Mouse (Mus musculus) midbrain, postnatal 0 days (tissue): Measurements from ENCODE around the gene Acbd3. TPM values are rescaled to one million over a fixed set of nuclear protein-coding genes. Genes with fewer than 3 reads are reported as not detected.

Experiments
- ATAC-seq: fragments of 200-750 bp; cut with Nextera tagmentation; 2 replicates; pipeline ENCODE4 v1.8.0; 2017; ENCODE audit warnings: moderate number of reproducible peaks, mild to moderate bottlenecking, moderate TSS enrichment, moderate library complexity; ENCODE audit not compliant: low FRiP score
- DNase-seq: peaks from one replicate; pipeline ENCODE4 v3.0.0-alpha.2; 2015; ENCODE audit warnings: low spot score
- H3K27ac ChIP-seq: fragments of 300-500 bp; sonication (generic); 2 replicates; pipeline ENCODE4 v1.5.1; 2014; ENCODE audit warnings: low read depth, mild to moderate bottlenecking, low read length, mixed read lengths
- H3K27me3 ChIP-seq: fragments of 300-500 bp; sonication (generic); 2 replicates; pipeline ENCODE4 v1.6.1; 2014; ENCODE audit warnings: low read length, control low read depth, mixed read lengths; ENCODE audit not compliant: insufficient read depth
- H3K36me3 ChIP-seq: fragments of 300-500 bp; sonication (generic); 2 replicates; pipeline ENCODE4 v1.6.1; 2014; ENCODE audit warnings: low read length, control low read depth, mixed read lengths; ENCODE audit not compliant: insufficient read depth
- H3K4me1 ChIP-seq: fragments of 300-500 bp; sonication (generic); 2 replicates; pipeline ENCODE4 v1.6.1; 2014; ENCODE audit warnings: mild to moderate bottlenecking, control low read depth, antibody characterized with exemption, low read length, mixed read lengths; ENCODE audit not compliant: insufficient read depth
- H3K4me2 ChIP-seq: fragments of 300-500 bp; sonication (generic); 2 replicates; pipeline ENCODE4 v1.6.1; 2014; ENCODE audit warnings: low read depth, mild to moderate bottlenecking, low read length, mixed read lengths; ENCODE audit not compliant: poor library complexity, severe bottlenecking
- H3K4me3 ChIP-seq: fragments of 300-500 bp; sonication (generic); 2 replicates; pipeline ENCODE4 v1.5.1; 2014; ENCODE audit warnings: low read depth, mild to moderate bottlenecking, low read length, moderate library complexity
- H3K9ac ChIP-seq: fragments of 300-500 bp; sonication (generic); replicated peaks from 2 replicates; pipeline ENCODE4 v1.6.1; 2014; ENCODE audit warnings: mild to moderate bottlenecking, low read length, moderate library complexity, mixed read lengths; ENCODE audit not compliant: poor library complexity, severe bottlenecking
- H3K9me3 ChIP-seq: fragments of 300-500 bp; sonication (generic); 2 replicates; pipeline ENCODE4 v1.6.1; 2016; ENCODE audit warnings: low read length, control low read depth
- CTCF ChIP-seq: IDR thresholded peaks from 2 replicates; pipeline ENCODE4 v1.5.1; 2016; ENCODE audit warnings: antibody characterized with exemption, mild to moderate bottlenecking
- WGBS: fragments of 180-500 bp; shearing (Covaris S2); extraction: QIAGEN DNeasy Blood & Tissue Kit; methylation state at CpG from one replicate; pipeline ENCODE4 v1.1.7; 2014; 5-methylcytosine and 5-hydroxymethylcytosine counted together
- polyA plus RNA-seq: library from polyadenylated mRNA; unstranded; fragments of >200 nt; fragmentation: Nextera tagmentation; extraction: Ambion mirVana; gene quantifications from 2 replicates; pipeline ENCODE4 v1.2.1, GENCODE M21; 2015
- total RNA-seq: library from RNA; depleted of rRNA; stranded (reverse); fragments of >200 nt; gene quantifications from 2 replicates; pipeline ENCODE4 v1.2.3, GENCODE M21; 2014

Gene Acbd3
- total and polyA plus RNA-seq, 2 experiments from 2014 or later = 18.8 to 30.0 TPM

DNA sequence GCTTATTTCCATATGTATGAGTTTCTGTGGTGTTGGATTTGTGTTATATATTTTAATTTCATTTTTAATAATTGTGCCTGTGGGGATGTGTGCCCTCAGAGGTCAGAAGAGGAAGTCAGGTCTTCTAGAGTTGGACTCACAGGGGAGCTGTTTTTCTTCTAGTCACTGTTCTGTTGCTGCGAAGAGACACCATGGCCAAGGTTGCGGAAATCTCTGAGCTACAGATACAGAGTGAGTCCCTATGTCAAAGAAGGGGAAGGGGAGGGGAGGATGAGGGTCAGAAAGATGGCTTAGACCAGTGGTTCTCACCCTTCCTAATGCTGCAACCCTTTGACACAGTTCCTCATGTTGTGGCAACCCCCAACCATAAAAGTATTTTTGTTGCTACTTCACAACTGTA, 30.9 kb downstream of the Acbd3 start:
- DNase-seq = no peak
- no peak overlapping the region for H3K27ac ChIP-seq
- no peak overlapping the region for H3K4me2 ChIP-seq
- no peak for TF ChIP-seq CTCF
- H3K27me3 ChIP-seq = no peaks in the 10 kb centered on the region
- no peaks in the 10 kb centered on the region for H3K4me1 ChIP-seq
- WGBS = 95% methylated on average over 2 of the region's 2 CpGs
- H3K9me3 ChIP-seq = no peaks in the 10 kb centered on the region
- ATAC-seq = no peak
- peaks cover 23% of the 10 kb centered on the region for H3K36me3 ChIP-seq
- no peak overlapping the region for H3K4me3 ChIP-seq
- H3K9ac ChIP-seq = no peak overlapping the region

DNA sequence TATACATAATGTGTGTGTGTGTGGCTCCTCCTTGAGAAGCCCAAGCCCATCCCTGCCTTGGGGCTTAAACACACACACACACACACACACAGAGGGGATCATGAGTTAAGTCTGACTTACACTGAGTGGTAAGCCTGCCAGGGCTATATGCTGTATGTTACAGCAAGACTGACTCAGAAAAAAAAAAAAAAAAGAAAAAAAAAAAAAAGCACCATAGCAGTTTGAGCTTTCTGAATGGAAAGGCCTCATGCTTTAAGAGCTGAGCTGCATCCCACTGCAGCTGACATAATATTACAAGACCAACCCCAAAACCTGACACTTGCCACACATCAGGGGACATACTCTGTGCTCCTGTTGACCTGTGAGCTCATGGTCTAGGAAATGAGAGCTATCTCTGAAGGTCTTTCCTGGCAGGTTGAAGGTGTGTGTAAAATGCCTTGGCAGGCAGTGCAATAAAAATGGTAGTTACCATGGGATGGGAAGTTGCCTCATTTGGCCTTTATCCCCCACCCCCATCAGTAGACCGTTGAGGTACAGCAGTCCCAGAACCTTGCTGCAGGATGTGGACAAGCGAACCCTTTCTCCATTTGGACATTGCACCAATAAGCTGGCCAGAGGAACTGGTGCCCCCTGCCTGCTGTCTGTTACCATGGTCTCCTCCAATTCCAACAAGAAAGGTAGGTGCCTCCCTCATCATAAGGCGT, 31.6 kb downstream of the Acbd3 start:
- Histone ChIP-seq H3K4me3 (no peak overlapping the region), H3K9ac (no peak overlapping the region), H3K27me3 (no peaks in the 10 kb centered on the region), H3K4me2 (no peak overlapping the region), H3K4me1 (no peaks in the 10 kb centered on the region), H3K36me3 (peaks cover 17% of the 10 kb centered on the region), H3K27ac (no peak overlapping the region), H3K9me3 (no peaks in the 10 kb centered on the region)
- peak; percentile 17 for TF ChIP-seq CTCF
- DNase-seq (no peak), ATAC-seq (no peak)
- WGBS = 92% methylated on average over 3 of the region's 3 CpGs

DNA sequence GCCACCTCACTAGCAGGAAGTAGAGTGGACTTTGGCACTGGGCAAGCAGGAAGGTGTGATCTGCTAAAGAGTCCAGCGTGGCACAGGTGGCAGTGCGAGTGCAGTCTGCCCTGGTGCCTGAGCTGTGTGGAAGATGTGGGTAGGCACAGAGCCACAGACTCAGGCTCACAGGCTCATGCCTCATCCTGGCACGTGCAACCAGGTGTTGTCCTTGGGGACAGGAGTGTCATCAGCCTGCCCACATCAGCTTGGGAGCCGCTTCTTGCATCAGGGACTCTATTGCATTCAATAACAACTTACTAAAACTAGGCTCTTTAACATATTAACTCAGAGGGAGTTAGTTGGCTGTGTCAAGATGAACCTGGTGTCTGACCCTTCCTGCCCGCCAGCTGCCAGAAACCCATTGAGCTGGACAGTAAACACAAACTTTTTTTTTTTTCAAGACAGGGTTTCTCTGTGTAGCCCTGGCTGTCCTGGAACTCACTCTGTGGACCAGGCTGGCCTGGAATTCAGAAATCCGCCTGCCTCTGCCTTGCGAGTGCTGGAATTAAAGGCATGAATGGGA, 32.2 kb downstream of the Acbd3 start:
- 95% methylated on average over 7 of the region's 7 CpGs for WGBS
- no peak for ATAC-seq
- Histone ChIP-seq H3K4me2 (no peak overlapping the region), H3K4me1 (no peaks in the 10 kb centered on the region), H3K4me3 (no peak overlapping the region), H3K36me3 (peaks cover 11% of the 10 kb centered on the region; the same call in 1 of the 2 replicates), H3K27ac (no peak overlapping the region), H3K9ac (no peak overlapping the region), H3K9me3 (no peaks in the 10 kb centered on the region), H3K27me3 (peaks cover 4% of the 10 kb centered on the region; the same call in 1 of the 2 replicates)
- TF ChIP-seq CTCF = no peak
- no peak for DNase-seq

DNA sequence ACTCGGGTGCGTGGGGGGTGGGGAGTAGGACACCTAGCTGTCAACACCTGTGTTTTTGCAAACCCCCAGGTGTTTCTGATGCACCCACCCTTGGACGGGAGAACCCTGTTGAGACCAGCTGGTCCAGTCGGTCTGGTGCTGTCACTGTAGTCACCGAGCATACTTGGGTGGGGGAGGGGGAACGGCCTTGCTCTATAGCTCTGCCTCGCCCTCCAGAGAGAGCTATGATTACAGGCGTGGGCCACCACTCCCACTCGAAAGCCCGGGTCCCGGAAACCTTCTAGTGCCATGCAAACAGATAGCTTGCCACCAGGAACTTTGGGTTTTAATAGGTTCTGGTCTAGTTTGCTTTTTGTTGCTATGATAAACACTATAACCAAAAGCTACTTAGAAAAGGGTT, 36.3 kb downstream of the Acbd3 start:
- TF ChIP-seq CTCF = no peak
- Histone ChIP-seq H3K27me3 (peaks cover 7% of the 10 kb centered on the region; the same call in 1 of the 2 replicates), H3K36me3 (no peaks in the 10 kb centered on the region), H3K4me2 (no peak overlapping the region), H3K4me1 (no peaks in the 10 kb centered on the region), H3K9me3 (no peaks in the 10 kb centered on the region), H3K4me3 (no peak overlapping the region), H3K9ac (no peak overlapping the region), H3K27ac (no peak overlapping the region)
- DNase-seq (no peak), ATAC-seq (no peak)
- 89% methylated on average over 11 of the region's 11 CpGs for WGBS

DNA sequence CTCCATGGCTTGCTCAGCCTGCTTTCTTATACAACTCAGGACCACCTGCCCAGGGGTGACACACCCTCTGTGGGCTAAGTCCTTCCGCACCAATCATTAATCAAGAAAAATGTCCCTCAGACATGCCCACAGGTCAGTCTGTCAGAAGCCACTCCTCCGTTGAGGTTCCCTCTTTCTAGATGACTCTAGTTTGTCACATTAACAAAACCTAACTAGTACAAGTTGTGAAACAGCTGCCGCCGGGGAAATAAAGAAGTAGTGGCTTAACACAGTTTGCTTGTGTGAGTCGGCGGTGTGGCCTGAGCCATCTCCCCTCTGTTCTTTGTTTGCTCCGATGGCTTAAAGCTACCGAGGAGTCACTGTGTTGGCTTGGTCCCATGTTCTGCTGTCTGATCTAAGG, 36.8 kb downstream of the Acbd3 start:
- no peaks in the 10 kb centered on the region for H3K4me1 ChIP-seq
- TF ChIP-seq CTCF = no peak
- H3K9ac ChIP-seq = no peak overlapping the region
- H3K27ac ChIP-seq = no peak overlapping the region
- 78% methylated on average over 8 of the region's 8 CpGs for WGBS
- no peaks in the 10 kb centered on the region for H3K36me3 ChIP-seq
- no peak overlapping the region for H3K4me2 ChIP-seq
- no peak for DNase-seq
- H3K27me3 ChIP-seq = peaks cover 7% of the 10 kb centered on the region; the same call in 1 of the 2 replicates
- no peak overlapping the region for H3K4me3 ChIP-seq
- ATAC-seq = no peak
- no peaks in the 10 kb centered on the region for H3K9me3 ChIP-seq

DNA sequence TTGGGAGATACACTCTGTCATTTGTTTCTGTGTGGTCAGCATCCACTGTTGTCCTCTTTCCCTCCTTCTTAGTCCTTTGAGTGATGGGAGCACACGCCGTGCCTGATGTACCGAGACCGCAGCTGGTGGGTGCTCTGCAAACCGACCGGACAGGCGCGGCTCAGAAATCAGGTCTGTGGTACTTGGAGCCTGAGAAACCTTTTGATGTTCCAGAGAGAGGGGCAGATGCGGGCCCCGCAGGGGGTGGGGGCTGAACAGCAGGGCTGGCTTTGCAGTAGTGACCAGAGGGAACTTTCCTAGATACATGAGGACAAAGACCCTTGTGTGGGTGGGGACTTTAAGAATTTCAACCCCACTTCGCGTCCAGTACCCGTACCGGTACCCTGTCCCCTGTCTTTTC, 37.5 kb downstream of the Acbd3 start:
- Histone ChIP-seq H3K27ac (no peak overlapping the region), H3K9me3 (no peaks in the 10 kb centered on the region), H3K27me3 (peaks cover 7% of the 10 kb centered on the region; the same call in 1 of the 2 replicates), H3K4me2 (peak overlapping the region; percentile 59), H3K4me3 (peak overlapping the region; percentile 34), H3K36me3 (no peaks in the 10 kb centered on the region), H3K9ac (peak overlapping the region; percentile 44), H3K4me1 (no peaks in the 10 kb centered on the region)
- TF ChIP-seq CTCF = no peak
- DNase-seq = peak; percentile 26
- 3% methylated on average over 14 of the region's 14 CpGs for WGBS
- ATAC-seq = peak; percentile 17; the same call in 1 of the 2 replicates
